ENCODE assay signal across 18 mouse cellular contexts in genomic region chr1:182424274-182424673, GRCm38 (mm10).
"Had no signal": no experiment of that assay in that cellular context is flagged by ENCODE, and none has a peak within 500 bp of the region (broad histone marks: within the 10 kb centered on the region; RNA-seq: fewer than 3 reads in every experiment).

No protein-coding gene starts in this region.

- H3K27me3 ChIP-seq: limb, embryonic 15.5 days; midbrain, embryonic 15.5 days; neural tube, embryonic 13.5 days; stomach, embryonic 15.5 days had no signal

- DNase-seq: kidney, adult 11 months; kidney, adult 9 months; kidney, postnatal 14 days; layer of hippocampus, adult 9-11 months; layer of hippocampus, postnatal 36 days; lung, adult 18-20 months; lung, postnatal 36 days; retina, postnatal 1 day; right cerebral cortex, postnatal 4 days; spleen, adult 18-20 months; thymus, adult 2 months; thymus, postnatal 36 days had no signal

- H3K36me3 ChIP-seq: midbrain, embryonic 15.5 days had no signal

- H3K9me3 ChIP-seq: limb, embryonic 15.5 days; midbrain, embryonic 10.5 days; midbrain, embryonic 15.5 days; neural tube, embryonic 13.5 days; stomach, embryonic 15.5 days had no signal

- H3K4me2 ChIP-seq: limb, embryonic 15.5 days; midbrain, embryonic 15.5 days; neural tube, embryonic 13.5 days; stomach, embryonic 15.5 days had no signal

- H3K4me3 ChIP-seq: limb, embryonic 15.5 days; midbrain, embryonic 10.5 days; midbrain, embryonic 15.5 days; neural tube, embryonic 13.5 days; stomach, embryonic 15.5 days had no signal

- H3K4me1 ChIP-seq: midbrain, embryonic 15.5 days had no signal

- H3K27ac ChIP-seq: limb, embryonic 15.5 days; liver, embryonic 14.5 days; midbrain, embryonic 10.5 days; midbrain, embryonic 15.5 days; neural tube, embryonic 13.5 days; stomach, embryonic 15.5 days had no signal

- ATAC-seq: midbrain, embryonic 15.5 days had no signal

- H3K9ac ChIP-seq: limb, embryonic 15.5 days; liver, embryonic 14.5 days; midbrain, embryonic 15.5 days; neural tube, embryonic 13.5 days; stomach, embryonic 15.5 days had no signal
